Mouse (Mus musculus): Measurements from ENCODE around the gene Dock8.
"Not testable (repeated sequence)": the region's sequence is repeated elsewhere in the genome, so short reads cannot be mapped to it uniquely, and the experiment has no call there.

The Dock8 gene

GRCm38 (mm10) chr19:24998561-24998960 lies 773 bp upstream of the Dock8 start:
- no peak for DNase-seq (ENCODE audit: low spot score in 2 of 2)

GRCm38 (mm10) chr19:25000153-25000552 lies 819 bp downstream of the Dock8 start:
- DNase-seq (ENCODE audit: low spot score in 2 of 2): no peak

- DNase-seq (ENCODE audit: low spot score in 2 of 2): no peak
These were observed 2.7 kb downstream of the Dock8 start for GRCm38 (mm10) chr19:25002032-25002431.

- DNase-seq (ENCODE audit: low spot score in 2 of 2): no peak
These were observed 3.5 kb downstream of the Dock8 start for GRCm38 (mm10) chr19:25002828-25003227.

- DNase-seq (ENCODE audit: low spot score in 2 of 2): no peak
These were observed 4.5 kb downstream of the Dock8 start for GRCm38 (mm10) chr19:25003810-25004209.

- no peak for DNase-seq (ENCODE audit: low spot score in 2 of 2)
These were observed 7.4 kb downstream of the Dock8 start for GRCm38 (mm10) chr19:25006686-25007085.

- DNase-seq (ENCODE audit: low spot score in 2 of 2): no peak
These were observed 9.2 kb downstream of the Dock8 start for GRCm38 (mm10) chr19:25008509-25008908.

- no peak for DNase-seq (ENCODE audit: low spot score in 2 of 2)
These were observed 23.4 kb downstream of the Dock8 start for GRCm38 (mm10) chr19:25022766-25023165.

- no peak for DNase-seq (ENCODE audit: low spot score in 2 of 2)
These were observed 32.4 kb downstream of the Dock8 start for GRCm38 (mm10) chr19:25031765-25032164.

- DNase-seq (ENCODE audit: low spot score in 2 of 2): not testable (repeated sequence)
These were observed 33.7 kb downstream of the Dock8 start for GRCm38 (mm10) chr19:25033008-25033407.

- no peak for DNase-seq (ENCODE audit: low spot score in 2 of 2)
These were observed 36.5 kb downstream of the Dock8 start for GRCm38 (mm10) chr19:25035825-25036224.

- no peak for DNase-seq (ENCODE audit: low spot score in 2 of 2)
These were observed 37.5 kb downstream of the Dock8 start for GRCm38 (mm10) chr19:25036784-25037183.

GRCm38 (mm10) chr19:25037249-25037648 lies 37.9 kb downstream of the Dock8 start:
- no peak for DNase-seq (ENCODE audit: low spot score in 2 of 2)

- no peak for DNase-seq (ENCODE audit: low spot score in 2 of 2)
These were observed 39.0 kb downstream of the Dock8 start for GRCm38 (mm10) chr19:25038293-25038692.

GRCm38 (mm10) chr19:25041209-25041608 lies 41.9 kb downstream of the Dock8 start:
- no peak for DNase-seq (ENCODE audit: low spot score in 2 of 2)

GRCm38 (mm10) chr19:25042973-25043372 lies 43.6 kb downstream of the Dock8 start:
- DNase-seq (ENCODE audit: low spot score in 2 of 2): no peak

- DNase-seq (ENCODE audit: low spot score in 2 of 2): no peak
These were observed 44.7 kb downstream of the Dock8 start for GRCm38 (mm10) chr19:25044057-25044456.

- DNase-seq (ENCODE audit: low spot score in 2 of 2): no peak
These were observed 53.0 kb downstream of the Dock8 start for GRCm38 (mm10) chr19:25052355-25052754.

- no peak for DNase-seq (ENCODE audit: low spot score in 2 of 2)
These were observed 53.8 kb downstream of the Dock8 start for GRCm38 (mm10) chr19:25053152-25053551.

GRCm38 (mm10) chr19:25055025-25055424 lies 55.7 kb downstream of the Dock8 start:
- DNase-seq (ENCODE audit: low spot score in 2 of 2): no peak

- DNase-seq (ENCODE audit: low spot score in 2 of 2): no peak
These were observed 56.2 kb downstream of the Dock8 start for GRCm38 (mm10) chr19:25055559-25055958.

- no peak for DNase-seq (ENCODE audit: low spot score in 2 of 2)
These were observed 56.9 kb downstream of the Dock8 start for GRCm38 (mm10) chr19:25056224-25056623.

- DNase-seq (ENCODE audit: low spot score in 2 of 2): no peak
These were observed 58.5 kb downstream of the Dock8 start for GRCm38 (mm10) chr19:25057826-25058225.

GRCm38 (mm10) chr19:25059847-25060364 lies 60.6 kb downstream of the Dock8 start:
- DNase-seq (ENCODE audit: low spot score in 2 of 2): no peak

Data from right cerebral cortex, postnatal 10 days (tissue).